Mouse (Mus musculus): ENCODE results near the gene Morn2. TPM values are rescaled to one million over a fixed set of nuclear protein-coding genes. Genes with fewer than 3 reads are reported as not detected.
"Not testable (repeated sequence)": the region's sequence is repeated elsewhere in the genome, so short reads cannot be mapped to it uniquely, and the experiment has no call there.

Morn2 gene
- 10 to 100 TPM; 18.6 to 19.8 TPM for total RNA-seq (2021)
- polyA plus RNA-seq (2012; rRNA removed): 2.4 and 3.7 TPM in 2 replicates
- long read RNA-seq, transcript Morn2-202 (5 exons, 656 nt): major isoform, 6 of 7 reads
- long read RNA-seq, partial matches to known transcripts: 0 of 7 reads
- long read RNA-seq, other reads (novel, unspliced or antisense): 1 of 7 reads

- peak; percentile 99 for DNase-seq
Measured at GRCm38 (mm10) chr17:80290074-80290657, at the start of gene Morn2, which contains the start of gene Dhx57. Gene Morn2, plus strand, starts transcription at chr17:80290203. Gene Dhx57, minus strand, starts transcription at chr17:80290476.

GRCm38 (mm10) chr17:80241594-80241993 is 48.4 kb upstream of the Morn2 start:
- no peak for DNase-seq

- peak; percentile 19 for DNase-seq
Measured at GRCm38 (mm10) chr17:80243116-80243515, 46.9 kb upstream of the Morn2 start.

GRCm38 (mm10) chr17:80252757-80253525 is 37.1 kb upstream of the Morn2 start:
- DNase-seq: peak; percentile 50

GRCm38 (mm10) chr17:80254421-80254820 is 35.6 kb upstream of the Morn2 start:
- DNase-seq: no peak

GRCm38 (mm10) chr17:80255208-80255607 is 34.8 kb upstream of the Morn2 start:
- DNase-seq: peak; percentile 91

GRCm38 (mm10) chr17:80267065-80267464 is 22.9 kb upstream of the Morn2 start:
- no peak for DNase-seq

- no peak for DNase-seq
Measured at GRCm38 (mm10) chr17:80268151-80268550, 21.9 kb upstream of the Morn2 start.

- DNase-seq: not testable (repeated sequence)
Measured at GRCm38 (mm10) chr17:80270622-80271021, 19.4 kb upstream of the Morn2 start.

- no peak for DNase-seq
Measured at GRCm38 (mm10) chr17:80278255-80278654, 11.7 kb upstream of the Morn2 start.

GRCm38 (mm10) chr17:80279340-80280070 is 10.5 kb upstream of the Morn2 start:
- DNase-seq: no peak

GRCm38 (mm10) chr17:80284446-80284845 is 5.6 kb upstream of the Morn2 start:
- DNase-seq: no peak

- no peak for DNase-seq
Measured at GRCm38 (mm10) chr17:80288012-80288411, 2.0 kb upstream of the Morn2 start.

GRCm38 (mm10) chr17:80289280-80290073 is 526 bp upstream of the Morn2 start:
- DNase-seq: no peak

GRCm38 (mm10) chr17:80291148-80291547 is 1.1 kb downstream of the Morn2 start:
- peak; percentile 36 for DNase-seq

- no peak for DNase-seq
Measured at GRCm38 (mm10) chr17:80295258-80295657, 5.3 kb downstream of the Morn2 start.

- no peak for DNase-seq
Measured at GRCm38 (mm10) chr17:80298844-80299243, 8.8 kb downstream of the Morn2 start.

- no peak for DNase-seq
Measured at GRCm38 (mm10) chr17:80307251-80307650, 17.2 kb downstream of the Morn2 start, which contains the start of gene Arhgef33. Gene Arhgef33, plus strand, starts transcription at chr17:80307407.

GRCm38 (mm10) chr17:80311761-80312160 is 21.8 kb downstream of the Morn2 start:
- no peak for DNase-seq

- no peak for DNase-seq
Measured at GRCm38 (mm10) chr17:80312405-80312804, 22.4 kb downstream of the Morn2 start.

GRCm38 (mm10) chr17:80322228-80322627 is 32.2 kb downstream of the Morn2 start:
- DNase-seq: peak; percentile 14

- DNase-seq: no peak
Measured at GRCm38 (mm10) chr17:80323015-80323414, 33.0 kb downstream of the Morn2 start.
